Mouse (Mus musculus): ENCODE measurements around the gene Aes. TPM values are rescaled to one million over a fixed set of nuclear protein-coding genes. Genes with fewer than 3 reads are reported as not detected.

Gene Aes
- polyA plus RNA-seq, 1 experiment from 2014 or later, result 266 TPM

DNA sequence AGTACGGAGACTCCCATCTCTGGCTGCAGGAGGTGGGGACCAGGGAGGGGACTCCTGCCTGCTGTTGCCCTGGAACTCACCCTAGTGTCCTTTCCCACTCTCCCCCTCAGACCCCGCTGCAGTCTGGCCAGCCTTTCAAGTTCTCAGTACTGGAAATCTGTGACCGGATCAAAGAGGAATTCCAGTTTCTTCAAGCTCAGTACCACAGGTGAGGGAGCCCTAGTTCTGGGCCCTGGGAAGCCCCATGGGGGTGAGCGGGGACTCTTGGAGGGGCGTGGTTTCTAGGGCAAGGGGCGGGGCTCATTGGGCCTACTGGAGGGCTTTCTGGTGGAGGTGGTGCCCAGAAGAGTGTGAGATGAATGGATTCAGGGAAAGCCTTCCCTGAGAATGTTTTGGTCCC is 16.4 kb downstream of the Aes start:
- H3K4me3 ChIP-seq (ENCODE audit: low read depth, low read length), result peak overlapping the region; percentile 41
- H3K9ac ChIP-seq (ENCODE audit: low read length), result peak overlapping the region; percentile 56
- H3K27ac ChIP-seq (ENCODE audit: low read depth, low read length), result no peak overlapping the region
- WGBS, result 2% methylated on average over 6 of the region's 6 CpGs
- H3K27me3 ChIP-seq (ENCODE audit: control insufficient read depth, insufficient read depth, low read length), result peaks cover 48% of the 10 kb centered on the region
- H3K36me3 ChIP-seq (ENCODE audit: control insufficient read depth, insufficient read depth, low read length), result no peaks in the 10 kb centered on the region
- H3K9me3 ChIP-seq (ENCODE audit: control insufficient read depth, low read length), result no peaks in the 10 kb centered on the region
- H3K4me2 ChIP-seq (ENCODE audit: low read depth), result peak overlapping the region; percentile 65
- H3K4me1 ChIP-seq (ENCODE audit: control insufficient read depth, insufficient read depth, low read length), result peaks cover 17% of the 10 kb centered on the region
- ATAC-seq (ENCODE audit: insufficient read depth, low FRiP score, low TSS enrichment), result no peak
- DNase-seq (ENCODE audit: low spot score), result no peak

DNA sequence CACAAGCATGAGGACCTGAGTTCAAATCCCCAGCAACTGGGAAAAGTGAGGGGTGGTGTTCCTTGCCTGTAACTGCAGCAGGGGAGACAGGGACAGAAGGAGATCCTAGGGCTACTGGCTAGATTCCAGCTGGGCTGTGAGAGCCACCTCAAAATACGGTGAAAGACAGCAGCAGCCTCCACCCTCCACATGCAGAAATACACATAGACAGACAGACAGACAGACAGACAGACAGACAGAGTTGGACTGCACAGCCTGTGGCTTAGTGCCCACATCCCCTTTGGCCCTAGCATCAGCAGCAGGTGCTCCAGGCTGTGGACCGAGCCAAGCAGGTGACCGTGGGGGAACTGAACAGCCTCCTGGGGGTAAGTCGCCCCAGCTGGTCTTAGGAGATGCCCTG is 20.7 kb downstream of the Aes start:
- H3K27me3 ChIP-seq (ENCODE audit: control insufficient read depth, insufficient read depth, low read length), result peaks cover 19% of the 10 kb centered on the region
- H3K4me2 ChIP-seq (ENCODE audit: low read depth), result no peak overlapping the region
- no peaks in the 10 kb centered on the region for H3K9me3 ChIP-seq (ENCODE audit: control insufficient read depth, low read length)
- 79% methylated on average over 4 of the region's 4 CpGs for WGBS
- DNase-seq (ENCODE audit: low spot score) (no peak), ATAC-seq (ENCODE audit: insufficient read depth, low FRiP score, low TSS enrichment) (no peak)
- no peak overlapping the region for H3K4me3 ChIP-seq (ENCODE audit: low read depth, low read length)
- H3K4me1 ChIP-seq (ENCODE audit: control insufficient read depth, insufficient read depth, low read length), result peaks cover 6% of the 10 kb centered on the region; the same call in 1 of the 2 replicates
- no peak overlapping the region for H3K9ac ChIP-seq (ENCODE audit: low read length)
- no peak overlapping the region for H3K27ac ChIP-seq (ENCODE audit: low read depth, low read length)
- H3K36me3 ChIP-seq (ENCODE audit: control insufficient read depth, insufficient read depth, low read length), result no peaks in the 10 kb centered on the region

DNA sequence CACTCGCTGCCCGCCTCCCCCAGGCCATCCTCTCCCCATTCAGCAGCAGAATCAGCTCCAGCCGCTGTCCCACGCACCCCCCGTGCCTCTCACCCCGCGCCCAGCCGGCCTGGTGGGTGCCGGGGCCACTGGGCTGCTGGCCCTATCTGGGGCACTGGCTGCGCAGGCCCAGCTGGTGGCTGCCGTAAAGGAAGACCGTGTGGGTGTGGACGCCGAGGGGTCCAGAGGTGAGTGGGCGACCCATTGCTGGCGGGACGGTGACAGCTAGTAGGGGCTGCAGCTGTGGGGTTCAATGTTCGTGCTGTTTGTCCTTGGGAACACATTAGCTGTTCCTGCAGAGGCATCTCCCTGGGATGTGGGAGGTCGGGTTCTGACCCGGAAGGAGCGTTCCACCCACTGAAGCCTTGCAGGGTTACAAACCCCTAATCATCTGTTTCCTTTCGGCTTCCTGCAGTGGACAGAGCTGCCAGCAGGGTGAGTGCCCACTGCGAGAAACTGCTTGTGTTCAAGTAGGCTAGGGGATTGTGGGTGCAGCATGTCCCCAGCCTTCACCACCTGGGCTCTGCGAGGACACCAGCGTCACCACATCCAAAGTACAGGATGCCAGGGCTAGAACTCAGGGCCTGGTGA is 21.3 kb downstream of the Aes start:
- WGBS, result 57% methylated on average over 25 of the region's 25 CpGs
- Histone ChIP-seq H3K9ac (ENCODE audit: low read length) (no peak overlapping the region), H3K27me3 (ENCODE audit: control insufficient read depth, insufficient read depth, low read length) (peaks cover 19% of the 10 kb centered on the region), H3K4me2 (ENCODE audit: low read depth) (no peak overlapping the region), H3K9me3 (ENCODE audit: control insufficient read depth, low read length) (no peaks in the 10 kb centered on the region), H3K36me3 (ENCODE audit: control insufficient read depth, insufficient read depth, low read length) (no peaks in the 10 kb centered on the region), H3K4me1 (ENCODE audit: control insufficient read depth, insufficient read depth, low read length) (peaks cover under 1% of the 10 kb centered on the region; the same call in 1 of the 2 replicates), H3K4me3 (ENCODE audit: low read depth, low read length) (no peak overlapping the region), H3K27ac (ENCODE audit: low read depth, low read length) (no peak overlapping the region)
- DNase-seq (ENCODE audit: low spot score) (no peak), ATAC-seq (ENCODE audit: insufficient read depth, low FRiP score, low TSS enrichment) (no peak)

DNA sequence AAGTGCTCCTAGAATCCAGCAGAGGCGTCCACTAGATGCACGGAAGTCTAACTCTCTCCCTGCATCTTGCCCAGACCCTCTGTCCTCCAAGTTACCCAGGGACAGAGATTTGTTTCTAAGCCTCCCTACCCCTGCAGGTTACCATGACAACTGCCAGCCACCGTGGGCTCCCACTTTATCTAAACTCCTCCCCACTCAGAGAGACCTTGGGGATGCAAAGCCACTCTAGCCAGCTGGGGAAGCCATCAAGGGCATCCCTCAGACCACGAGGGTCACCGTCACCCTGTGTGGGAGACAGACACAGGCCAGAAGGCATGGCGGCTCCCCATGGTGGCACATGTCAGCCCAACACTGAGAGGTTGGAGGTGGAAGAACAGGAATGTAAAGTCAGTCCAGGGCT is 24.1 kb downstream of the Aes start:
- no peak overlapping the region for H3K4me3 ChIP-seq (ENCODE audit: low read depth, low read length)

DNA sequence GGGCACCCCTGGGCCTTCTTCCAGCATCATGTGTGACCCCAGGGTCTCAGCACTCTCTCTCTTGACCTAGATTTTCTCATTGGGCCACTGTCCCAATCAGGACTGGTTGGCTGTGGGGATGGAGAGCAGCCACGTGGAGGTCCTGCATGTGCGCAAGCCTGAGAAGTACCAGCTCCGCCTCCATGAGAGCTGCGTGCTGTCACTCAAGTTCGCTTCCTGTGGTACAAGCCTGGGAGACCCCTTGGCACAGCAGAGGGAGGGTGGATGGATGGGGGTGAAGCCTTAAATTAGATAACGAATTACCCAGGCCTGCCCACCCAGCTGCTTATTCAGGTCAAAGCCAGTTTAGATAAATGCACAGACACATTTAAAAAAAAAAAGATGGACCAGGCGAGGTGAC is 29.5 kb downstream of the Aes start:
- Histone ChIP-seq H3K9me3 (ENCODE audit: control insufficient read depth, low read length) (no peaks in the 10 kb centered on the region), H3K27ac (ENCODE audit: low read depth, low read length) (no peak overlapping the region), H3K4me2 (ENCODE audit: low read depth) (no peak overlapping the region), H3K4me1 (ENCODE audit: control insufficient read depth, insufficient read depth, low read length) (no peaks in the 10 kb centered on the region), H3K9ac (ENCODE audit: low read length) (no peak overlapping the region), H3K36me3 (ENCODE audit: control insufficient read depth, insufficient read depth, low read length) (no peaks in the 10 kb centered on the region), H3K4me3 (ENCODE audit: low read depth, low read length) (no peak overlapping the region), H3K27me3 (ENCODE audit: control insufficient read depth, insufficient read depth, low read length) (peaks cover 11% of the 10 kb centered on the region; the same call in 1 of the 2 replicates)
- ATAC-seq (ENCODE audit: insufficient read depth, low FRiP score, low TSS enrichment), result no peak
- 66% methylated on average over 7 of the region's 7 CpGs for WGBS
- DNase-seq (ENCODE audit: low spot score), result no peak

More for the DNA sequence above, 24.1 kb downstream of the Aes start:
- Histone ChIP-seq H3K4me1 (ENCODE audit: control insufficient read depth, insufficient read depth, low read length) (no peaks in the 10 kb centered on the region), H3K9me3 (ENCODE audit: control insufficient read depth, low read length) (no peaks in the 10 kb centered on the region), H3K4me2 (ENCODE audit: low read depth) (no peak overlapping the region), H3K27ac (ENCODE audit: low read depth, low read length) (no peak overlapping the region), H3K9ac (ENCODE audit: low read length) (no peak overlapping the region), H3K27me3 (ENCODE audit: control insufficient read depth, insufficient read depth, low read length) (peaks cover 12% of the 10 kb centered on the region; the same call in 1 of the 2 replicates), H3K36me3 (ENCODE audit: control insufficient read depth, insufficient read depth, low read length) (no peaks in the 10 kb centered on the region)
- 47% methylated on average over 6 of the region's 6 CpGs for WGBS
- DNase-seq (ENCODE audit: low spot score) (no peak), ATAC-seq (ENCODE audit: insufficient read depth, low FRiP score, low TSS enrichment) (no peak)

DNA sequence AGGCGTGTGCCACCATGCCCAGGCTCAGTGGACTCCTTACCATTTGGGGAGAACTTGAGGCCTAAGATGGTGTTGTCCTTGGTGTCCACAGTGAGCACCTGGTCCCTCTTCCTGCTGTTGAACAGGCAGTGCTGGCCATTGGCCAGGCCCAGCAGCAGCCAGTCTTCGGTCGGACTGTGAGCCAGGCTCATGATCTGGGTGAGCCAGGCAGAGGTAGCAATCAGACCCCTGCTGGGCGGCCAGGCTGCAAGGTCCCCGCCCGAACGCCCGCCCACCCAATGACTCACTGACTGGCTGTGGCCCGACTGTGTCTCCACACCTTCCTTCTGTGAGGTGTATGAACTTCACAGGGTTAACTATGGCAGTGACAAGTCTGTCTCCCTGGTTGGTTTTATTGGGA is 32.6 kb downstream of the Aes start:
- H3K27me3 ChIP-seq (ENCODE audit: control insufficient read depth, insufficient read depth, low read length), result peaks cover 22% of the 10 kb centered on the region
- no peak overlapping the region for H3K4me3 ChIP-seq (ENCODE audit: low read depth, low read length)
- H3K4me1 ChIP-seq (ENCODE audit: control insufficient read depth, insufficient read depth, low read length), result peaks cover 14% of the 10 kb centered on the region
- ATAC-seq (ENCODE audit: insufficient read depth, low FRiP score, low TSS enrichment), result no peak
- no peaks in the 10 kb centered on the region for H3K9me3 ChIP-seq (ENCODE audit: control insufficient read depth, low read length)
- WGBS, result 60% methylated on average over 9 of the region's 9 CpGs
- no peaks in the 10 kb centered on the region for H3K36me3 ChIP-seq (ENCODE audit: control insufficient read depth, insufficient read depth, low read length)
- H3K4me2 ChIP-seq (ENCODE audit: low read depth), result no peak overlapping the region
- DNase-seq (ENCODE audit: low spot score), result no peak
- H3K27ac ChIP-seq (ENCODE audit: low read depth, low read length), result no peak overlapping the region
- H3K9ac ChIP-seq (ENCODE audit: low read length), result no peak overlapping the region

DNA sequence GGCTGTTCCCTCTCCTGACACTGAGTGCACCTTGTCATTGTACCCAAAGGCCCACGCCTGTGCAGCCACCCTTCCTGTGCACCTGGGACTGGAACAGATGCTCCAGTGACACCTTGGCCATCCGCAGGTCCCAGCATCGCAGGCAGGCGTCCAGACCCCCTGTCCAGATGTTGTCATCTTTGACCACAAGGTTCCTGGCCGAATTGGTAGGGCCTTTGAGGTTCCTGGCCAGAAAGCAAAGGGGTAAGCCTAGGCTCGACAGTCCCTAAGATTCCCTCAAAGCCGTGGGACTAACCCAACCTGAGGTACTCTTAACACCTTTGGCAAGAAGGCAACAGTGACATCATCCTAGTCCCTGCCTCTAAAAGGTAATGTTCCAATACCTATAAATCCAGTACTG is 33.3 kb downstream of the Aes start:
- Histone ChIP-seq H3K27me3 (ENCODE audit: control insufficient read depth, insufficient read depth, low read length) (peaks cover 25% of the 10 kb centered on the region), H3K9ac (ENCODE audit: low read length) (no peak overlapping the region), H3K9me3 (ENCODE audit: control insufficient read depth, low read length) (no peaks in the 10 kb centered on the region), H3K36me3 (ENCODE audit: control insufficient read depth, insufficient read depth, low read length) (no peaks in the 10 kb centered on the region), H3K27ac (ENCODE audit: low read depth, low read length) (no peak overlapping the region), H3K4me3 (ENCODE audit: low read depth, low read length) (no peak overlapping the region), H3K4me1 (ENCODE audit: control insufficient read depth, insufficient read depth, low read length) (peaks cover 22% of the 10 kb centered on the region), H3K4me2 (ENCODE audit: low read depth) (no peak overlapping the region)
- 81% methylated on average over 7 of the region's 7 CpGs for WGBS
- no peak for DNase-seq (ENCODE audit: low spot score)
- ATAC-seq (ENCODE audit: insufficient read depth, low FRiP score, low TSS enrichment), result no peak

DNA sequence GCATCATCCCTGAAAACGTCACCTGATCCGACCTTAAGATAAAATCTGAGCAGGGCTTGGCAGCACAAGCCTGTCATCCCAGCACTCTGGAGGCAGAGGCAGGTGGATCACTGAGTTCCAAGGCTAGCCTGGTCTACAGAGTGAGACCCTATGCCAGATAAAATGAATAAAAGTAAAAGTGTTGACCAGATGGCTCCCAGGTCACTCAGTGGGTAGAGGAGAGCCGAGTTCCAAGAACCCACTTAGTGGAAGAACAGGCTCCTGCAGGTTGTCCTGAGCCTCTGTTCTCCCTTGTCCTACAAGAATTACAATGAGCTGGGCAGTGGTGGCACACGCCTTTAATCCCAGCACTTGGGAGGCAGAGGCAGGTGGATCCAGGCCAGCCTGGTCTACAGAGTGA is 33.9 kb downstream of the Aes start:
- 68% methylated on average over 4 of the region's 4 CpGs for WGBS
- no peak overlapping the region for H3K4me2 ChIP-seq (ENCODE audit: low read depth)
- no peak overlapping the region for H3K9ac ChIP-seq (ENCODE audit: low read length)
- H3K4me1 ChIP-seq (ENCODE audit: control insufficient read depth, insufficient read depth, low read length), result peaks cover 23% of the 10 kb centered on the region
- no peaks in the 10 kb centered on the region for H3K9me3 ChIP-seq (ENCODE audit: control insufficient read depth, low read length)
- H3K4me3 ChIP-seq (ENCODE audit: low read depth, low read length), result no peak overlapping the region
- H3K27ac ChIP-seq (ENCODE audit: low read depth, low read length), result no peak overlapping the region
- DNase-seq (ENCODE audit: low spot score) (no peak), ATAC-seq (ENCODE audit: insufficient read depth, low FRiP score, low TSS enrichment) (no peak)
- H3K27me3 ChIP-seq (ENCODE audit: control insufficient read depth, insufficient read depth, low read length), result peaks cover 22% of the 10 kb centered on the region
- H3K36me3 ChIP-seq (ENCODE audit: control insufficient read depth, insufficient read depth, low read length), result no peaks in the 10 kb centered on the region

DNA sequence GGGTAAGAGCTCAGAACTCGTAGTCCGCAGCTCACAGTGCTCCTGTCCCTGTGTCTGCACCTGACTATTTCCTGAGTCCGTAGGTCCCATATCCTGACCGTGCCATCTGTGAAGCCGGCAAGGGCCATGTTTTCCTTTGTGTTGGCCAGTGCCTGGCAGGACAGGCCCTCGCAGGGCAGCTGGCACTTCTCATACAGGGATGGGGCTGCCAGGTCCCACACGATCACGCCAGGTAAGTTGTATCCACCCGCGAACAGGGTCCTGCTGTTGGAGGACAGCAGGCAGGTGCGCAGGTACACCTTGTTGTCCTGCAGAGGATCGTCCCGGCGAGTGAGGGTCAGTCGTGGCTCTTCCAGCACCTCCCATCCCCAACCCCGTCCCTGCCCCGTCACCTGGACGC is 34.6 kb downstream of the Aes start:
- no peaks in the 10 kb centered on the region for H3K9me3 ChIP-seq (ENCODE audit: control insufficient read depth, low read length)
- H3K4me1 ChIP-seq (ENCODE audit: control insufficient read depth, insufficient read depth, low read length), result peaks cover 23% of the 10 kb centered on the region
- no peak overlapping the region for H3K27ac ChIP-seq (ENCODE audit: low read depth, low read length)
- 77% methylated on average over 18 of the region's 18 CpGs for WGBS
- DNase-seq (ENCODE audit: low spot score) (no peak), ATAC-seq (ENCODE audit: insufficient read depth, low FRiP score, low TSS enrichment) (no peak)
- no peak overlapping the region for H3K4me2 ChIP-seq (ENCODE audit: low read depth)
- peaks cover 22% of the 10 kb centered on the region for H3K27me3 ChIP-seq (ENCODE audit: control insufficient read depth, insufficient read depth, low read length)
- no peak overlapping the region for H3K9ac ChIP-seq (ENCODE audit: low read length)
- H3K4me3 ChIP-seq (ENCODE audit: low read depth, low read length), result no peak overlapping the region
- no peaks in the 10 kb centered on the region for H3K36me3 ChIP-seq (ENCODE audit: control insufficient read depth, insufficient read depth, low read length)
